18 mouse cellular contexts compared by ENCODE assay signal in the genomic region with DNA sequence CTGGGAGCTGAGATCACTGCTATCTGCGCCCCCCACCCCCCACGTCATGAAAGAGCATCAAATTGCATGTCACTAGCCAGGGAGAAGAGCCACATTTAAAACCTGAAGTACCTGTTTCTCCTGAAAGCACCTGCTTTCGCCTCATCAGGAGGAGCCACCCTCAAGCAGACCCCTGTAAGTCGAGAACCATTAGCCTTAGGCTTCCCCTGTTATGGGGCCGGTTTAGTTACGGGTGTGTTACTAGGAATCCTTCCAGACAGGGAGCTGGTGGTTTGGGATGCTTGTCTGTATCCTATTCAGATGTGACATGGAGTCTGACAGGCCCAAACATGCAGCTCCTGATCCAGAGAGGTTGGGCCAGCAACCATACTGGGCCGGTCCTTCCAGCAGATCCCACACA.
"Had no signal": no experiment of that assay in that cellular context is flagged by ENCODE, and none has a peak within 500 bp of the region (broad histone marks: within the 10 kb centered on the region; RNA-seq: fewer than 3 reads in every experiment).

No protein-coding gene starts in this region.

- DNase-seq: lung, adult 2 months; lung, postnatal 14 days; lung, postnatal 36 days; retina, postnatal 1 day; right cerebral cortex, adult 18-20 months; right cerebral cortex, postnatal 25 days; right cerebral cortex, postnatal 4 days; spleen, adult 18-20 months; thymus, adult 18-20 months; thymus, postnatal 14 days; thymus, postnatal 36 days had no signal

- H3K36me3 ChIP-seq: lung, embryonic 15.5 days; midbrain, embryonic 13.5 days; midbrain, embryonic 15.5 days; neural tube, embryonic 12.5 days had no signal

- H3K4me3 ChIP-seq: lung, embryonic 15.5 days; megakaryocyte, embryonic 14.5 days; midbrain, embryonic 13.5 days; midbrain, embryonic 15.5 days; neural tube, embryonic 12.5 days had no signal

- H3K4me1 ChIP-seq: midbrain, embryonic 13.5 days; midbrain, embryonic 15.5 days; neural tube, embryonic 12.5 days had no signal

- H3K9ac ChIP-seq: lung, embryonic 15.5 days; midbrain, embryonic 13.5 days; midbrain, embryonic 15.5 days; neural tube, embryonic 12.5 days had no signal

- H3K9me3 ChIP-seq: lung, embryonic 15.5 days; megakaryocyte, embryonic 14.5 days; midbrain, embryonic 13.5 days; midbrain, embryonic 15.5 days; neural tube, embryonic 12.5 days had no signal

- ATAC-seq: midbrain, embryonic 15.5 days had no signal

- H3K27ac ChIP-seq: macrophage; midbrain, embryonic 13.5 days; midbrain, embryonic 15.5 days; neural tube, embryonic 12.5 days had no signal

- H3K4me2 ChIP-seq: lung, embryonic 15.5 days; midbrain, embryonic 11.5 days; midbrain, embryonic 13.5 days; midbrain, embryonic 15.5 days; neural tube, embryonic 12.5 days had no signal
